Mouse (Mus musculus) liver, embryonic 14.5 days (tissue): ENCODE data around the gene Ift80.

Source experiments
- CTCF ChIP-seq: IDR thresholded peaks from 2 replicates; pipeline ENCODE4 v1.5.1; 2016; ENCODE audit warnings: antibody characterized with exemption, low read depth, control low read depth
- EP300 ChIP-seq: IDR thresholded peaks from 2 replicates; pipeline ENCODE4 v1.6.1; 2016; ENCODE audit warnings: antibody characterized with exemption, low read depth

DNA sequence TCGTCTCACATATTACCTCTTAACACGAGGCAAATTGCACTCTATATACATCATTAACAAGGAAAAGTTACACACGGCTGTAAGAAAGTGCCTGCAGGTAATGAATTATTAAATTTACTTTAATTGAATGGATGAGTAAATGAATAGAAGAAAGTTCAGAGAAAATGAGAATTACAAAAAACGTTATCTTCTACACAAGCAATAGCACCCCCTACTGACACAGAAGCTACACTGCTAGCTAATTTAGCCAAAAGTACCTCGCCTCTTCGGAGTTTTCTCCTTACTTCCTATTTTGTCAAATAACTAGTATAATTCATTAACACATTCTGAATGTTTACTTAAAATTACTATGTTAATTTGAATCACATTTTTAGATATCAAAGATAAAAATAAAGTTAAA lies 49.9 kb downstream of the Ift80 start:
- TF ChIP-seq CTCF (peak; percentile 63), EP300 (no peak)
